Mouse (Mus musculus) testis, postnatal 14 days (tissue): Measurements from ENCODE around the gene Ddx17.

Experiments used
- DNase-seq: peaks from one replicate; pipeline ENCODE4 v3.0.0; 2021; ENCODE audit warnings: low spot score

Ddx17 gene

DNA sequence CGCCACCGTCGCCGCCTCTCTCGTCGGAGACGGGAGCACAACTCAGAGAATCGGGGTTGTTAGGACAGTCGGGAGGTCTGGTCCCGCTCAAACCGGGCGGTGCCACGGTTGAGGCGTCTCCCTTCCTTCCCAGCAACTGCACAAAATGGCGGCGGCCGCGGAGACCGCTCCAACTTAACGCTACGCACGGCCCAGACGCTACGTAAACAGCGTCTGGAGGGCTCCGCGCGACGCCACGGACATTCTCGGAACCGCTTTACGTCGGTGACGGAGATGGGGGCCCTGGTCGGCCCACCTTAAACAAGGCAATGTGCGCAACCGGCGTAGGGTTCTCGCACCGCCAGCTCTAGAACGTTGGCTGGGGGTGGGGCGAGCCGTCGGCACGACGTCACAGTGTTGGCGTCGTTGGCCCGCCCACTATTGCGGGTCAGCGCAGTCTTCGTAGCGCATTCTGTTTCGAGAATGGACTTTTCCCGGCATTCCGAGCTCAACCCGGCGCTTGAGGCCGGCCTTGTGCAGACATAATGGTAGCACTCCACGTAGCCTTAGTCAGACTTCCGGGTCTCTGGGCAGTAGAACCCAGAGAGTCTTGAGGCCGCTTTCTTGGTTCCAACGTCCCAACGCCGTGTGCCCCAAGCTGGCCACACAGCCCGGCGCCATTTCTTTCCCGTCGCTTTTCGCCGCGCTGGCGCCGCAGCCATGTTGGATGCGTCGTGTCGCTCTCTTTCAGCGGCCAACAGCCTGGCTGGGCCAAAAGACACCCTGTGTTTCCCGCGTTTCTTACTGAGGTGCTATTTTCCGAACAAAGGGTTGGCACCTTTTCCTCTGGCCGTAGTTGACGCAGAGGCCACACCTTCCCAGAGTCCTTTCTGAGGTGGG, at the start of gene Ddx17:
Gene Ddx17, minus strand, starts transcription at position 332 of the 879 bp plus-strand sequence.
- DNase-seq: peak; percentile 97

DNA sequence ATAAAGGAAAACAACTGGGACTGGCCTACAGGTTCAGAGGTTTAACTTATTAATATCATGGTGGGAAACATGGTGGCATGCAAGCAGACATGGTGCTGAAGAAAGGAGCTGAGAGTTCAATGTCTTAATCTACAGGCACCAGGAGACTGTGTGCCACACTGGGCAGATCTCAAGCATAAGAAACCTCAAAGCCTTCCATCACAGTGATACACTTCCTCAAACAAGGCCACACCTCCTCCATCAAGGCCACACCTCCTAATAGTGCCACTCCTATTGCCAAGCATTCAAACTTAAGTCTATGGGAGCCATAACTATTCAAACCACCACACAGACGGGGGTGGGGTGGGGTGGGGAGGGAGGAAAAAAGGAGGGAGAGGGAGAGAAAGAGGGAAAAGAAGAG, 35.0 kb upstream of the Ddx17 start:
- no peak for DNase-seq

DNA sequence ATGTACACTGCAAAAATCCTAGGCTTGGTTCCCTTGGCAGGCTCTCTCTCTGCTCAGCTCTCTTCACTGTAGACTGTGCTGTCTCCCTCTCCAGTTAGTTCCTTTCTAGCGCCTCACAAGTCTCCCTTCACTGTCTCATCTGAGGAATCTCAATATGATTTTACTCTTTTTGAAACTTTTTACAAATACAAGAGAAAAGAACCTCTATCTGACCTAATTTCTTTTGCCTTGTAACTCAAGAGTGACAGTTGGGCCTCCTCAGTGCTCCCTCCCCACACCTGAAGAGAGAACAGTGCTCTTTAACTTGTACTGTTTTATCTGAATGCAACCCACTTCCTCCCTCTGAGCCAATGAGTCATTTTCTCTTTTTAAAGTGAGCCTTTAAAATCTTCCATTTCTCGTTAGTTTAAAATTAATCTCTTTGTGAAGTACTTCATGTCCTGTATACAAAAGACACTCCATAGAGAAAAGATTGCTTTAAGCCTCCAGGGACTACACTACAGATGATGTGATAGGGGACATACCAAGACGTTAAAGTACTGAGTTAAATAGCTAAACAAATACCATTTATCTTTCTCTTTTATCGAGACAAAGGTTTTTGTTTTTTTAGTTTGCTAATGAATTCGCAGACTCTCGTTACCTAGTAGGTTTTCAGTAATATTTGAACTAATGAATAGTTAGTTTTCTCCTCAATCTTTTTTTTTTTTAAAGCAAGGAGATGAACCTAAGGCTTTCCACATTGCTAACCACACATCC, 31.3 kb upstream of the Ddx17 start:
- no peak for DNase-seq

DNA sequence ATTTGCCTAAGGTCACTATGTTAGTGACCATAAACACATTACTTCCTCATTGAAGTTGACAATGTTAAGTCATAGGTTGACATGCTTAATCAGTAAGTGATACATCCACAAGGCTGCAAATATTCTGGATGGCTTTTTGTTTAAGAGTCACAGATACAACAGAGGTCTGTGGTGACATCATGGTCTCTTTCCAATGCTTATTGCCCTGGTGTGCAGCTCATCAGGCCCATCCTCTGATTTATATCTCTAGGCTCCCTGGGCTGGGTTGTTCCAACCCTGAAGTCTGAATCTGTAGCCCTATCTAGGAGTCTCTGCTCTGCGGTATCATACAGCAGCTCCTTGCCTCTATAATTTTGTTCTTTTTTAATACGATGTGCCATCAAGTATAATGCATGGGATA, 30.4 kb upstream of the Ddx17 start:
- no peak for DNase-seq

DNA sequence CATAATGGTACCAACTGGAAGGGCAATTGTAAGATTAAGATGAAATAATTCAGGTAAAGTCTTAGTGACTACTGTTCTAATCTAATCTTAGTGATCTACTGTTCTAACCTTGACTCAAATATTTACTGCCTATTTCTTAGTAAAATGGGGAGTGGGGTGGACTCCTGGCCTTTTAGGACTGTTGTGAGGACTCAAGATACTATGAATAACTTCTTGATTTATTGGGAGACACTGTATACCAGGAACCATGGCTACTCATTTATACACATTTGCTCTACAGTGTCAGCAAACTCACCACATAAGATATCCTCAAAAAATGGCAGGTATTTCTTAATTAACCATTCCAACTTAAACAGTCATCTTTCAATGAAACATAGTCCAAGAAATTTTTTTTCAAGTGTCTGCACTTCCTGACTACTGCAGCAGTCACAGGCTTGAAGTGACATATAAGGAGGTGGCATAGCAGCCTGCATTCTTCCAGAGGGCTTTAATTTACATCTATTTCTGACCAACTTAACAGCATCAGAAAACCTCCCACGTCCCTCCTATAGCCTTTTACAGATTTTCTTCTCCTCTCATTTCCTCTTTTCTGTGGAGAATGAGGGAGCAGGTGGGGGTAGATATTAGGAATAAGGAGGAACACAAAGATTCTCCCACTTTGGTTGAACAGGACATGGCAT, 29.1 kb upstream of the Ddx17 start:
- no peak for DNase-seq

DNA sequence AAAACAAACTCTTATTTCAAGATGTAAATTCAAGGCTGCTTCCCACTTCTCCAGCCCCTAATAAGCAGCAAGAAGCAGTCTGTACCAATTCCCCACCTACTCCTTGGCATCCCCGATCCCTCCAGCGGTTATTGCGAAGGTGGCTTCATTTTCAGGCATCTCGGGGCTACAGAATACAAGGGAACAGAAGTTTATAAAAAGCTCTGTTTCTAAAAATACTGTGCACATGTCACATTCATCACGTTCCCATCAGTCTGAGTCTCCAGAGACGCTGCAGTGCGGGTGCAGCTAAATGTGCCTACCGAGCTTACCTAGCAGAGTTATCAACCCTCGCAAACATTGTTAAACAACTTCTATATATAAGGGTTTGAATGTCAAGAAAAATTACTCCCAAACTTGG, 15.9 kb upstream of the Ddx17 start:
- no peak for DNase-seq

DNA sequence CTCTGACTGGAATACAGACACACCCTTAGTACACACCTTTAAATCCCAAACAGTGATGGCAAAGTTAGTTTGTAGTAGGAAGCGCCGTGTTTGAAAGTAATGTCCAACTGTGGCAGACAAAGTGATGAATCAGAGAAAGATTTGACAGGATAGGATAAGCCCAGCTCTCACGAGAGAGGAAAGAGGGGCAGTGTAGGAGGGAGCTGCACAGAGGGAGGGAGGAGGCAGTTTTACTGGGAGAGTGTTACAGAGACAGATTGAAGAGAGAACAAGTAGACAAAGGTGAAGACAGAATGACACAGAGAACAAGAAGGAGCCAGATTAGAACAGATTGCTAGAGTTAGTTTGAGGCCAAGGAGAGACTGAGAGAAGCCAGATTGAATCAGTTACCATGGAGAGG, 13.1 kb upstream of the Ddx17 start:
- DNase-seq: no peak

DNA sequence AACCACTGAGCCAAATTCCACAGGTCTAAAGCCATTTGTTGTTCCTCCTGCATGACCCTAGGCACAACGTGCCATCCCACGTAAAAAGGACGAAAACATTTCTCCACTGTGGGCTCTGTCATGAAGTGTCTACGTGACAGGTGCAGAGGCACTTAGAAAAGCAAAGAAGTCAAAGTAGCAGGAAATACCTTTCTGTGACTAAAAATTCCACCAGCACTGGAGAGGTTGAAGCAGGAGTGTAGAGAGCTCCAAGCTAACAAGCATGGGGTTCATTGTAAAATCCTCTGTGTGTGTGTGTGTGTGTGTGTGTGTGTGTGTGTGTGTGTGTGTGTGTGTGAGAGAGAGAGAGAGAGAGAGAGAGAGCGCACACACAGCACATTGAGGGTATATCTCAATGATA, 6.0 kb upstream of the Ddx17 start:
- no peak for DNase-seq

DNA sequence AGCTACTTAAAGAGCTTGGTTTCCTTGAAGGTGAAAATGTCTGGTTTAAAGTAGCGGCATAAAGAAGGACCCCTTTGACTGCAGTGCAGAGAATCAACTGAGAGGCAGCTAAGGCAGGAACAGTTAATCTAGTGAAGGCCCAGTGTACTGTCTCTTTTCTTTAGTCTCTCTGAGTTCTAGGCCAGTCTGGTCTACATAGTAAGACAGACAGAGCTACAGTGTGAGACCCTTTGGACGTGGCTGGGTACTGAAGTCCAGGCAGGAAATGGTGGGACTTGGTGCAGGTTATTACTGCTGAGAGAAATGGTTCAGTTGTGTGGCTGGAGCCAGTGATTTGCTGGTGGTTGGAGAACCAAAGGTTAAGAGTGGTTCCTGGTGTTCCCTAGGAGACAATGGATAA, 1.7 kb upstream of the Ddx17 start:
- no peak for DNase-seq

DNA sequence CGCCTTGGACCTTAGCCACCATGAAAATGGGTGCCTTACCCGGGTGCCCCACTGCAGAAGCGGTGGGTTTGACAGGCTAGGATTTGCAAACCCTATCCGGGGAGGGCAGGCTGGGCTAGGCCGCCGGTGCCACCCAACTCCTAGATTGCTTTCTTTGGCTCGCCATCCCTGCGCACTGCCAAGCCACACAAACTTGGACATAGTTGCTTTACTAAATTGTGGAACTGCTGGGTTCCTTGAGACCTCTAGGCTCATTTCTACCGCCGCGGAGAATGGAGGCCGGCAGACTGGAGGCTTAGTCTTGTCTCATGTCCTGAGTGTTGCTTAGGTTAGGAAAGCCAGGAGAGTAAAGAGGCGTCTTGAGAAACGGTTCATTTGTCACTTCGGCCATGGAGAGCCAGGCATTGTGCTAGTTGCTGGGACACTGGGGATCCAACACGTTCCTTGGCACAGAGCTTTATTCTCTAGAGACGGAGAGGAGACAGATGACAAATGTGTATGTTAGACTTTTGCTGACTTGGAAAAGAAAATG, 814 bp upstream of the Ddx17 start:
- DNase-seq: no peak

DNA sequence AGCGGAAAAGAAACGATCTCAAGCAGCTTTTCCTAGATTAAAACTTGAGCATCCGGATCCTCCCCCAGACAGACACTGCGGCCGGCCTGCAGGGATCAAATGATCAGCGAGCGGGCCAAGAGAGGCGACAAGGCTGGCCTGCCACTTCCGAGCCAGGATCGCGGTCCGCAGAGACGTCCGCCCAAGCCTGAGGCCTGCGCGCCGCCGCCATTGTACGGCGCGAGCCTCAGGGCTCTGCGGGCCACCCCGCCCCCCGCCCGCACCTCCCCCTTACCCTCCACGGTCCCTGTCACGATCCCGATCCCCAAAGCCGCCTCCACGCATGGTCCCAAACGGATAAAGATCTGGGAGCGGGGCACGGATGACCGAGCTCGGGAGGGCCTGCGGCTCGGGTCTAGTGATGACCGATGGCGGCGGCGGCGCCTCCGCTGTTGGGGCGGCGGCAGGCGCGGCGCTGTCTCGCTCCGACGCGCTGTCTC, 581 bp downstream of the Ddx17 start:
- peak; percentile 81 for DNase-seq

DNA sequence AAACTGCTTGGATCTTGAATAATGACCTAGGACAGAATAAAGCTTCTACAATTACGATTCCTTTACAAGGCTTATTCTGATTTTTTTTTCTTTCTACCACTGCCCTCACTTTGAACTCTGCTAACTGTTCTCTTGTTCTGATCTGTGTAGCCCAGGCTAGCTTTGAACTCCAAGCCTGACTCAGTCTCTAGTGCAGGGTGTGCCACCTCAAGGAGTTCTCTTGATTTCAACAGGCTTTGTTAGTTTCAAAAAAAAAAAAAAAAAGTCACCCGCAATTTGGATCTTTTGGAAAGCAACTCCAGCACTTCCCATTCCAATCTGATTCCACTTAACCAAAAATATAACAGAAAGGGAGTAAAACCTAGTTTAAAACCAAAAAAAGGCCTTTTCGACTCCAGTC, 1.0 kb downstream of the Ddx17 start:
- DNase-seq: no peak

DNA sequence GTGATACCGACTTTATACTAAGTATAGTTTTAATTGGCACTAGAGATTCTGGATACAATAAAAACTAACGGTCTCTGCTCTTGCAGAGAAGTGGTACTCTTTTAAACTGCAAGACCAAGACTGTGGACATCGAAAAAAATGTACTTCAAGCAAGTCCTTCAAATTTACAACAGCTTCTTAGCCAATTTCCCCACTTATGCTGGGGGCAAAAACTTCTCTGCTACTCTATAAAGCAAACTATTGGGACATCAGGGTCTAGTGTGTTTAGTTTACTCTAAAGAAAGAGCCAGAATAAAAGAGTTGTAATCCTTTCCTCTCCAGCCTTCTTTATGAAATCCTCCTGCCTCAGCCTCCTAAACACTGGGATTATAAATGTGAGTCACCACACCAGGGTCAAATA, 2.6 kb downstream of the Ddx17 start:
- no peak for DNase-seq

DNA sequence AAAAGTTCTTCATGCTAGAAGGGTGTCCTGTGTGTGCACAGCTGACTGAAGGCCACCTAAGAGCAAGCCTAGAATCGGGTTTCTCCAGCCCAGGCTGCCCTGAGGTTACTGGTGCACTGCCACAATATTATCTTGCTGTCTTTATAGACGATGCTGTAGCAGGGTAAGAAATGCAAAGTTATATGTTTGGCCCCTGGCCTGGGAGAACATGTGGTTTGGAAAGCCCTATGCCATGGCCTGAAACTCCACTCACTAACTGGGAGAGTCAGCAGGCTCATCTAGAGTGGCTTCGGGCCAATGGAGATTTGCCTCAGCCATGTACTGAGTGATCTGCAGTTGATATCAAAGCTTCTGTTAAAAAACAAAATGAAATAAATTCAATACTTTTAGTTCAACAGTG, 12.7 kb downstream of the Ddx17 start:
- no peak for DNase-seq

DNA sequence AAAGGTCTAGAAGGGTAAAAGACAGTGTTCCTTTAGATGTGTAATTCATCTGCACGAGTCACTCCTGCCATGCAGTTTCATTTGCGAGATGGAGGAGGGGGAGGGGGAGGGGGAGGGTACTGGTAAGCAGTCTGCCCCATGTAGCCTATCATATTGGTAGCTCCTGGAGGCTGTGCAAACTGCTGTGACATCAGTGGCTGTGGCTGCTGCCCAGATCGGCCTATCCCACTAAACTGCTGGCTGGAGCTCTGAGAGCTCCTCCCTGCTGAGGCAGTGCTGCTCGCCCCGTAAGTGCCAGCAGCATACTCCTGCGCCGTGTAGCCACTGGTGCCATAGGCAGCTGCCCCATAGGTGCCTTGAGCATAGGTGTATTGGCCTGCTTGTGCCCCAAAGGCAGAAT, 16.6 kb downstream of the Ddx17 start:
- no peak for DNase-seq

DNA sequence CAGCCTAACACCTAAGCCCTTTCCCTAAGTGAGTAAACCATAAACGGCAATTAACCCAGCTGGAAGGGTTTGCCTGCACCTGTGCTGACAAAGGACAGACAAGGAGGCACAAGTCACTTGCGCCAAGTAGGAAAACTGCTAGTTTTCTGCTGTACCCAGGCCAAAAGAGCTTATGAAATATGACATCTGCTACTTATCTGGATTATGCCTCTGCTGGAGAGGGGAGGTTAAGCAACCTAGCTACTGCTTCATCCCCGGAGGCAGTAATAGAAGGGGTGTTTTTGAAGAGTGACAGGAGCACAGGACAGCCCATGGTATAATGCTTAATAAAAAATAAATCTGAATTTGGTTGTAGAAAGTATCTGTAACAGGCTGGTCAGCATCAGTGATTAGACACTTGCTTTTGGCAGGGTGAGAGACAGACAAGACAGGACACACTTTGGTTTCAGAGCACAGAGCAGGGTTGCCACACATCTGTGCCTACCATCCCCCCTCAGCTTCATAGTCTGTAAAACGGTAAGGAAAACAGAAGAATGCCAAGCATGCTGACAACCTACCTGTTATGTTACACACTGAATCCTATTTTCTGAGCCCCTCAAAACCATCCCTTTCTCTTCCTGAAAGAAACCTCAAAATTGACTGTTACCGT, 18.4 kb downstream of the Ddx17 start:
- DNase-seq: no peak

DNA sequence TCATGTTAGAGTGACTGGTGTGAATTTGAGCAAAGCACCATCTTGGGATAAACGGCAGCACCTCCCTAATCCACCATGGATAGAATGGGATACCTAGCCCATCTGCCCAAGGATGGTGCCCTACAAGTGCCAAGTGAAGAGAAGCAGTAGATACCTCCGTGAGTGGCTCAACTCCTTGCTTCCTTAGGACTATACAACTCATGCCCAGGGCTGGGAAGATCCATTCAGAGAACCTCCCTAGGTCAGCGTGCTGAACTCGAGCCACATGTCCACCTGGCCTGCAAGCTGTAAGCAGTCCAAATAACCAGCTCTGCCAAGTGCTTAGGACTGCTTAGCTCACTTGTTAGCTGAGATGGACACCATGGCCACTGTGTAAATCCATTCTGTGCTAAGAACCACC, 19.3 kb downstream of the Ddx17 start:
- no peak for DNase-seq

DNA sequence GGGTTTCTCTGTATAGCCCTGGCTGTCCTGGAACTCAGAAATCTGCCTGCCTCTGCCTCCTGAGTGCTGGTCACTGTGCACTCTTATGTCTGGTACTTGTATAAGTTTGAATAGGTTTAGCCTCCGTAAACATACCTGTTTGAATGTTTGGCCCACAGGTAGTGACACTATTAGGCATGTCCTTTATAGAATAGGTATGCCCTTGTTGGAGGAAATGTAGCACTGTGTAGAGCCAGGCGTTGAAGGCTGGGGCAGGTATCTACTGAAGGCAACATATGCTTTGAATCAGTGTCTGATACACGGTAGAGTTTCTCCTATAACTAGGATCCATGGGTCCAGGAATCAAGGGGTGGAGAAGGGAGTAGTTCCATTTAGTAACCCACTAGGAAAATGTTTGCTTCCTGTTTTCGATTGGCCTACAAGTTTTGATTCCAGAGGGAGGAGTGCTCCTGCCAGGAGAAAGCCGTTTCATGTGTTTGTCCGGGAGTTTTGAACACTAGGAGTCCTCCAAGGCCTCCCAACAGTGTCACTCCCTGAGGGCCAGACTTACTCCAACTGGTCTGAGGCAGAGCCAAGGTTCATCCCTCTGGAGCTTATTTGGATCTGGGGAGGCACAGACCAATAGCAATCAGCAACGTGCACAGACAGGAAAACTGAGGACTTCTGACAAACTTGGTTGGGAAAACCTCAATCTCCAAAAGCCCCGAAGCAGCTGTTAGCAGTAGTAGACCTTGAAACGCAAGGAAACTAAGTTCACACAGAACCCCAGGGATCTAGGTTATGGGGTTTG, 20.4 kb downstream of the Ddx17 start:
- DNase-seq: no peak

DNA sequence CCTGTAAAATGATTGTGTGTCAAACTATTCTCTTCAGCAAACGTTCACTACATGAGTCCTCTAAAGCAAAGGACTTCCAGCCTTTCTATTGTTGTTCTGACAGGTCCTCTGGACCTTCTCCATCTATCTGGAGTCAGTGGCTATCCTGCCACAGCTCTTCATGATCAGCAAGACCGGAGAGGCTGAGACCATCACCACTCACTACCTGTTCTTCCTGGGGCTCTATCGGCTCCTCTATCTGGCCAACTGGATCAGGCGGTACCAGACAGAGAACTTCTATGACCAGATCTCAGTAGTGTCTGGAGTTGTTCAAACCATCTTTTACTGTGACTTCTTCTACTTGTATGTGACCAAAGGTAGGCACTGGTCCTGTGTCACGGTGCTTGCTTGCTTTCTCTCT, 21.0 kb downstream of the Ddx17 start:
- DNase-seq: no peak

DNA sequence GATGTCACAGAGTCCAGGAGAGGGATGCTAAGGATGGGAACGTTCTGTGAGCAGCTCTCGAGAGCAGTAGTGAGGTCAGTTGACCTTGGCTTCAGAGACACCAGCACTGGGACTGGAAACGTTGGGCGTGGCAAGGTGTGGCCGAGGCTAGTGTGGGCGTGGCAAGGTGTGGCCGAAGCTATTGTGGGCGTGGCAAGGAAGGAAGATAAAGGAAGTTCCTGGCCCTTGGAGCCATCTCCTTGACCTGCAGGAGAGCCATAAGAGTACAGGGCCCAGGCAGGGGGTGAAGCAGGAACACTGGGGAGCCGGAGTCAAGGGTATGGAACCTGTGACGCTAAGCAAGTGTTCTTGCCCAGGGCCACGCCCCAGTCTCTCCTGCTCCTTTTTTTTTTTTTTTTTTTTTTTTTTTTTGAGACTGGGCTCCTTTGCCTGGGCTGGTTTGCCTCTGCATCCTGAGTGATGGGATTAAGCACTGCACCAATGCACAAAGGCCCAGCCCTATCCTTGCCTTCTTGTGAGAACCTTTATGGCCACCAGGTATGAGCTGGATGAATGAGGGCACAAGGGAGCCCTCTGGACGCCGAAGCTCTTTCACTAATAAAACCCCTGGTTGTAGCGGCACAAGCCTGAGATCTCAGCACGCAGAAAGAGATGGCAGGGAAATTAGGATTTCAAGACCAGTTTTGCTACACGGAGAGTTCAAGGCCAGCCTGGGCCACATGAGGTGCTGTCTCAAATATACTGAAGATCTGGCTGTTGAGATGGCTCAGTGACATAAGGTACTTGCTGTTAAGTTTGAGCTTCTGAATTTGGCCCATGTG, 26.9 kb downstream of the Ddx17 start:
- DNase-seq: no peak
